Mouse (Mus musculus): ENCODE data around the gene Tbx22. TPM values are rescaled to one million over a fixed set of nuclear protein-coding genes. Genes with fewer than 3 reads are reported as not detected.

Gene Tbx22
- 0.08 and 0.11 TPM in 2 replicates for polyA plus RNA-seq (2015; fragmentation: Nextera tagmentation; extraction: Ambion mirVana)

- 62% methylated on average over 2 of the region's 2 CpGs for WGBS
- no peaks in the 10 kb centered on the region for H3K9me3 ChIP-seq (replicated peaks; ENCODE audit: control insufficient read depth, low read length, poor library complexity, severe bottlenecking)
Measured at GRCm38 (mm10) chrX:107667664-107668063, at the start of gene Tbx22. Gene Tbx22 (plus strand): TSS chrX:107667964.

GRCm38 (mm10) chrX:107668677-107669076, 913 bp downstream of the Tbx22 start:
- Histone ChIP-seq H3K27me3 (ENCODE audit: control insufficient read depth, insufficient read depth, low read depth, low read length) (no peaks in the 10 kb centered on the region), H3K27ac (ENCODE audit: low read length) (no peak overlapping the region), H3K4me3 (ENCODE audit: low read depth, low read length) (no peak overlapping the region), H3K9me3 (replicated peaks; ENCODE audit: control insufficient read depth, low read length, poor library complexity, severe bottlenecking) (no peaks in the 10 kb centered on the region), H3K36me3 (ENCODE audit: control insufficient read depth, insufficient read depth, low read length) (no peaks in the 10 kb centered on the region), H3K9ac (ENCODE audit: low read depth, low read length) (no peak overlapping the region), H3K4me1 (ENCODE audit: control insufficient read depth, insufficient read depth, low read length) (no peaks in the 10 kb centered on the region), H3K4me2 (ENCODE audit: low read length) (no peak overlapping the region)
- WGBS: 33% methylated on average over 1 of the region's 1 CpGs
- ATAC-seq: no peak

More at GRCm38 (mm10) chrX:107667664-107668063, at the start of gene Tbx22:
- no peaks in the 10 kb centered on the region for H3K27me3 ChIP-seq (ENCODE audit: control insufficient read depth, insufficient read depth, low read depth, low read length)
- H3K36me3 ChIP-seq (ENCODE audit: control insufficient read depth, insufficient read depth, low read length): no peaks in the 10 kb centered on the region
- H3K27ac ChIP-seq (ENCODE audit: low read length): no peak within 1 kb of the TSS
- H3K4me1 ChIP-seq (ENCODE audit: control insufficient read depth, insufficient read depth, low read length): no peaks in the 10 kb centered on the region
- H3K4me2 ChIP-seq (ENCODE audit: low read length): no peak within 1 kb of the TSS
- H3K4me3 ChIP-seq (ENCODE audit: low read depth, low read length): no peak within 1 kb of the TSS
- no peak within 1 kb of the TSS for H3K9ac ChIP-seq (ENCODE audit: low read depth, low read length)
- no peak for ATAC-seq

GRCm38 (mm10) chrX:107679203-107679602, 11.4 kb downstream of the Tbx22 start:
- H3K9ac ChIP-seq (ENCODE audit: low read depth, low read length): 0 out of 2 replicates have a peak overlapping the region, but pooled peaks have one; percentile 10
- WGBS: 15% methylated on average over 10 of the region's 10 CpGs
- no peaks in the 10 kb centered on the region for H3K9me3 ChIP-seq (replicated peaks; ENCODE audit: control insufficient read depth, low read length, poor library complexity, severe bottlenecking)
- peak overlapping the region; percentile 54 for H3K4me2 ChIP-seq (ENCODE audit: low read length)
- H3K27me3 ChIP-seq (ENCODE audit: control insufficient read depth, insufficient read depth, low read depth, low read length): peaks cover 16% of the 10 kb centered on the region
- no peaks in the 10 kb centered on the region for H3K36me3 ChIP-seq (ENCODE audit: control insufficient read depth, insufficient read depth, low read length)
- no peak overlapping the region for H3K27ac ChIP-seq (ENCODE audit: low read length)
- H3K4me1 ChIP-seq (ENCODE audit: control insufficient read depth, insufficient read depth, low read length): no peaks in the 10 kb centered on the region
- H3K4me3 ChIP-seq (ENCODE audit: low read depth, low read length): peak overlapping the region; percentile 30
- no peak for ATAC-seq

- no peak overlapping the region for H3K4me3 ChIP-seq (ENCODE audit: low read depth, low read length)
- H3K36me3 ChIP-seq (ENCODE audit: control insufficient read depth, insufficient read depth, low read length): no peaks in the 10 kb centered on the region
- H3K27ac ChIP-seq (ENCODE audit: low read length): no peak overlapping the region
- H3K4me1 ChIP-seq (ENCODE audit: control insufficient read depth, insufficient read depth, low read length): no peaks in the 10 kb centered on the region
- WGBS: 100% methylated on average over 1 of the region's 1 CpGs
- no peaks in the 10 kb centered on the region for H3K9me3 ChIP-seq (replicated peaks; ENCODE audit: control insufficient read depth, low read length, poor library complexity, severe bottlenecking)
- H3K9ac ChIP-seq (ENCODE audit: low read depth, low read length): no peak overlapping the region
- H3K27me3 ChIP-seq (ENCODE audit: control insufficient read depth, insufficient read depth, low read depth, low read length): no peaks in the 10 kb centered on the region
- no peak overlapping the region for H3K4me2 ChIP-seq (ENCODE audit: low read length)
- ATAC-seq: no peak
Measured at GRCm38 (mm10) chrX:107708584-107708983, 40.8 kb downstream of the Tbx22 start.

GRCm38 (mm10) chrX:107723541-107723940, 55.8 kb downstream of the Tbx22 start:
- Histone ChIP-seq H3K36me3 (ENCODE audit: control insufficient read depth, insufficient read depth, low read length) (no peaks in the 10 kb centered on the region), H3K9me3 (replicated peaks; ENCODE audit: control insufficient read depth, low read length, poor library complexity, severe bottlenecking) (no peaks in the 10 kb centered on the region), H3K4me1 (ENCODE audit: control insufficient read depth, insufficient read depth, low read length) (no peaks in the 10 kb centered on the region), H3K9ac (ENCODE audit: low read depth, low read length) (no peak overlapping the region), H3K4me3 (ENCODE audit: low read depth, low read length) (no peak overlapping the region), H3K4me2 (ENCODE audit: low read length) (no peak overlapping the region), H3K27me3 (ENCODE audit: control insufficient read depth, insufficient read depth, low read depth, low read length) (no peaks in the 10 kb centered on the region), H3K27ac (ENCODE audit: low read length) (no peak overlapping the region)
- 22% methylated on average over 1 of the region's 1 CpGs for WGBS
- no peak for ATAC-seq

Other genes starting within 250 kb of the Tbx22 start
- not detected in 2 replicates for gene Tent5d, start 124.6 kb downstream of the Tbx22 start, polyA plus RNA-seq (2015; fragmentation: Nextera tagmentation; extraction: Ambion mirVana)
- gene 2610002M06Rik, start 148.4 kb downstream of the Tbx22 start, polyA plus RNA-seq (2015; fragmentation: Nextera tagmentation; extraction: Ambion mirVana): 23.0 and 23.5 TPM in 2 replicates